Mouse (Mus musculus) heart, postnatal 14 days (tissue): ENCODE measurements around the gene Kcnq4. TPM values are rescaled to one million over a fixed set of nuclear protein-coding genes. Genes with fewer than 3 reads are reported as not detected.

ENCODE experiments used
- microRNA-seq, 2 experiments: library from miRNA; unstranded; fragments of <30 nt; microRNA quantifications; one replicate each; pipeline ENCODE4 v1.2.0; 2021 to 2022
- total RNA-seq, 2 experiments: library from RNA; stranded (reverse); gene quantifications; 2 replicates each; pipeline ENCODE4 v1.2.3; 2021

Gene Kcnq4
- total RNA-seq, 2 experiments from 2014 or later: 2.8 to 4.0 TPM

Small RNA genes within 50 kb of the gene (microRNA-seq; reads per million reads assigned to microRNA genes)
- gene Mir30c-1 (148 to 545 reads per million in 2 experiments), gene Mir30e (0 reads per million in 2 experiments), gene Mir30f (0 reads per million in 2 experiments)

Other genes with a start within 250 kb of the Kcnq4 start
- under 1 TPM in 1 of 2 experiments, not detected in 1; 0.17 TPM for gene Slfnl1, start 216.4 kb downstream of the Kcnq4 start, total RNA-seq
- 10 to 100 TPM; 30.3 to 36.1 TPM for gene Ctps, start 178.3 kb downstream of the Kcnq4 start, total RNA-seq
- not detected for gene Gm8439, start 159.9 kb downstream of the Kcnq4 start, total RNA-seq
- 10 to 100 TPM; 57.5 to 61.8 TPM for gene Cited4, start 82.0 kb downstream of the Kcnq4 start, total RNA-seq
- 10 to 100 TPM; 66.3 to 67.9 TPM for gene Nfyc, start 83.0 kb upstream of the Kcnq4 start, total RNA-seq
- gene Rims3, start 106.2 kb upstream of the Kcnq4 start, total RNA-seq: under 1 TPM; 0.12 to 0.22 TPM
- gene Exo5, start 176.4 kb upstream of the Kcnq4 start, total RNA-seq: 1 to 10 TPM; 3.6 to 3.9 TPM
- gene Zfp69, start 203.1 kb upstream of the Kcnq4 start, total RNA-seq: 1 to 10 TPM; 1.6 to 1.9 TPM